Mouse (Mus musculus): ENCODE data around the gene Haus4. TPM values are rescaled to one million over a fixed set of nuclear protein-coding genes. Genes with fewer than 3 reads are reported as not detected.
A peak's percentile ranks its signal among the peaks of the same experiment; 100 is the strongest.

Gene Haus4
- polyA plus RNA-seq, 1 experiment from 2014 or later: 56.0 TPM

GRCm38 (mm10) chr14:54575631-54576030 is 21.2 kb upstream of the Haus4 start:
- under 1% methylated on average over 39 of the region's 39 CpGs for WGBS
- Histone ChIP-seq H3K36me3 (ENCODE audit: control insufficient read depth, insufficient read depth, low read length) (peaks cover 6% of the 10 kb centered on the region; the same call in 1 of the 2 replicates), H3K4me2 (ENCODE audit: low read depth, low read length) (peak overlapping the region; percentile 88), H3K27ac (ENCODE audit: low read length) (peak overlapping the region; percentile 81), H3K9me3 (ENCODE audit: control insufficient read depth, low read length) (no peaks in the 10 kb centered on the region), H3K27me3 (replicated peaks; ENCODE audit: control insufficient read depth, insufficient read depth, low read length) (no peaks in the 10 kb centered on the region), H3K4me3 (ENCODE audit: low read length) (peak overlapping the region; percentile 73), H3K9ac (ENCODE audit: low read depth, low read length) (peak overlapping the region; percentile 86), H3K4me1 (ENCODE audit: control insufficient read depth, insufficient read depth, low read length) (peaks cover 50% of the 10 kb centered on the region)
- ATAC-seq: peak; percentile 25

- no peaks in the 10 kb centered on the region for H3K27me3 ChIP-seq (replicated peaks; ENCODE audit: control insufficient read depth, insufficient read depth, low read length)
- peaks cover 50% of the 10 kb centered on the region for H3K4me1 ChIP-seq (ENCODE audit: control insufficient read depth, insufficient read depth, low read length)
- peak overlapping the region; percentile 73 for H3K4me3 ChIP-seq (ENCODE audit: low read length)
- no peak for ATAC-seq
- H3K9ac ChIP-seq (ENCODE audit: low read depth, low read length): peak overlapping the region; percentile 86
- peak overlapping the region; percentile 88 for H3K4me2 ChIP-seq (ENCODE audit: low read depth, low read length)
- 7% methylated on average over 8 of the region's 8 CpGs for WGBS
- H3K27ac ChIP-seq (ENCODE audit: low read length): 0 out of 2 replicates have a peak overlapping the region, but pooled peaks have one; percentile 11
- H3K9me3 ChIP-seq (ENCODE audit: control insufficient read depth, low read length): no peaks in the 10 kb centered on the region
- H3K36me3 ChIP-seq (ENCODE audit: control insufficient read depth, insufficient read depth, low read length): peaks cover 6% of the 10 kb centered on the region; the same call in 1 of the 2 replicates
These were observed 20.6 kb upstream of the Haus4 start for GRCm38 (mm10) chr14:54575031-54575430.

DNA sequence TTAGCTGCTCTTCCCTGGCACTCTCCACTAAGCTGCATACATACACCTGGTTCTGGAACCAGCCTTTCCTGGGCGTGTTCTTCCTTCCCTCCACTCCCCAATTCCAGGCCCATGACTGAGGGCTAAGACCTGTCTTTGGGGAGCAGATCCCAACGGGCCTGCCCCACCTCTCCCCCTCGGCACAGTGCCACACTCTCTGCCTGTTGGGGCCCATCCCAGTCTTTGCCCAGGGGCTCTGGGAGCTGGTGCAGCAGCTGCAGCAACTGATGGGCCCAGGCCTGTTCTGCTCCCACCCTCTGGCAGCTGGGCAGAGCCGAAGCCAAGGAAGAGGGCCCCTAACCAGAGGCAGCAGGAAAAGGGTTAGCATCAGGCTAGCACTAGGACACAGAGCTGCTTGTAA is 19.8 kb upstream of the Haus4 start:
- peak overlapping the region; percentile 88 for H3K4me2 ChIP-seq (ENCODE audit: low read depth, low read length)
- H3K36me3 ChIP-seq (ENCODE audit: control insufficient read depth, insufficient read depth, low read length): peaks cover 6% of the 10 kb centered on the region; the same call in 1 of the 2 replicates
- no peaks in the 10 kb centered on the region for H3K27me3 ChIP-seq (replicated peaks; ENCODE audit: control insufficient read depth, insufficient read depth, low read length)
- H3K4me1 ChIP-seq (ENCODE audit: control insufficient read depth, insufficient read depth, low read length): peaks cover 46% of the 10 kb centered on the region
- WGBS: 18% methylated on average over 4 of the region's 4 CpGs
- ATAC-seq: no peak
- H3K9me3 ChIP-seq (ENCODE audit: control insufficient read depth, low read length): no peaks in the 10 kb centered on the region
- peak overlapping the region; percentile 56 for H3K9ac ChIP-seq (ENCODE audit: low read depth, low read length)
- H3K27ac ChIP-seq (ENCODE audit: low read length): no peak overlapping the region
- H3K4me3 ChIP-seq (ENCODE audit: low read length): peak overlapping the region; percentile 73

DNA sequence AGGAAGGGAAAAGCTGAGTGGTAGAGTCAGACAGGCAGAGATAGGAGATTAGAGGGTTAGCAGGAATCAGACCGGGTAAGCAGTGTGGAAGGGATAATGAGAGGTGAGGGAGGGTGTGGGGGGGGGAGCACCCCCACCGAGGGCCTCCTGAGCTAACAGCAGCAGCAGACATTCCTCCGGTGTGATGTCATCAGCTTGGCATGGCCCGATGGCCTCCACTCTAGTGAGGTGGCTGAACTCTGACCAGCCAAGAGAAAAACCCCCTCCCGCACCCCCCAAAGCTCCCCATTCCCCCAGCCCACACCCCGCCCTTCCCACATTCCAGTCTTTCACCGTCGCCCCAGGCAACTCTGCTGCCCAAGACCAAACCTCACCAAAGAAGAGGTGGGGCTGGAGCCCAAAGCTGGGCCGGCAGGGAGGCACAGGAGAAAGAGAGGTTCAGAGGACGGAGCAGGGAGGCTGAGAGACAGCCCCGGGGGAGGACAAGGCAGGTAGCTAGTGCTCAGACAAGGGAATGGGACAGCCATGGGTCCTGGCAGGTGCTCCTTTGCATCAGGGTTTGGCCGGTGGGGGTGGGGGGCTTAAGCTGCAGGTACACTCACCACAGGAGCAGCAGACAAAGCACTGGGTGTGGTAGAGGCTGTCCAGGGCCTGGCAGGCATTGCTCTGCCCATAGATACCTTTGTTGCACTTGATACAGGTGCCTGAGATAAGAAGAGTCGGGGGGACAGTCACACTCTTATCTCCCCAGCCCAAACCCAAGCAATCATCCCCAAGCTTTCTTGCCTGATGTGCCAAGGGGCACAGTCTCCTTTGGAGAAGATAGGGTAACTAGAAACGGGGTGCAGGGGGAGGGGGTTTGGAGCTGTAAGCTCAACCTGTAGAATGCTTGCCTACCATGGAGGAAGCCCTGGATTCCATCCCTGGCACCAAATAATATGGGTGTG is 18.6 kb upstream of the Haus4 start:
- H3K27ac ChIP-seq (ENCODE audit: low read length): peak overlapping the region; percentile 67
- ATAC-seq: peak; percentile 64
- peak overlapping the region; percentile 88 for H3K4me2 ChIP-seq (ENCODE audit: low read depth, low read length)
- H3K4me1 ChIP-seq (ENCODE audit: control insufficient read depth, insufficient read depth, low read length): peaks cover 41% of the 10 kb centered on the region
- no peaks in the 10 kb centered on the region for H3K27me3 ChIP-seq (replicated peaks; ENCODE audit: control insufficient read depth, insufficient read depth, low read length)
- peaks cover 13% of the 10 kb centered on the region for H3K36me3 ChIP-seq (ENCODE audit: control insufficient read depth, insufficient read depth, low read length)
- no peaks in the 10 kb centered on the region for H3K9me3 ChIP-seq (ENCODE audit: control insufficient read depth, low read length)
- peak overlapping the region; percentile 73 for H3K4me3 ChIP-seq (ENCODE audit: low read length)
- peak overlapping the region; percentile 56 for H3K9ac ChIP-seq (ENCODE audit: low read depth, low read length)
- WGBS: 17% methylated on average over 14 of the region's 14 CpGs

GRCm38 (mm10) chr14:54572122-54572521 is 17.7 kb upstream of the Haus4 start:
- no peak overlapping the region for H3K4me3 ChIP-seq (ENCODE audit: low read length)
- H3K9me3 ChIP-seq (ENCODE audit: control insufficient read depth, low read length): no peaks in the 10 kb centered on the region
- ATAC-seq: no peak
- H3K27me3 ChIP-seq (replicated peaks; ENCODE audit: control insufficient read depth, insufficient read depth, low read length): no peaks in the 10 kb centered on the region
- H3K9ac ChIP-seq (ENCODE audit: low read depth, low read length): no peak overlapping the region
- H3K27ac ChIP-seq (ENCODE audit: low read length): peak overlapping the region; percentile 30
- H3K4me2 ChIP-seq (ENCODE audit: low read depth, low read length): 0 out of 2 replicates have a peak overlapping the region, but pooled peaks have one; percentile 88
- WGBS: 60% methylated on average over 4 of the region's 4 CpGs
- peaks cover 41% of the 10 kb centered on the region for H3K4me1 ChIP-seq (ENCODE audit: control insufficient read depth, insufficient read depth, low read length)
- H3K36me3 ChIP-seq (ENCODE audit: control insufficient read depth, insufficient read depth, low read length): peaks cover 17% of the 10 kb centered on the region

- Histone ChIP-seq H3K4me2 (ENCODE audit: low read depth, low read length) (no peak overlapping the region), H3K27ac (ENCODE audit: low read length) (no peak overlapping the region), H3K4me3 (ENCODE audit: low read length) (no peak overlapping the region), H3K9ac (ENCODE audit: low read depth, low read length) (no peak overlapping the region), H3K4me1 (ENCODE audit: control insufficient read depth, insufficient read depth, low read length) (peaks cover 31% of the 10 kb centered on the region), H3K27me3 (replicated peaks; ENCODE audit: control insufficient read depth, insufficient read depth, low read length) (no peaks in the 10 kb centered on the region), H3K36me3 (ENCODE audit: control insufficient read depth, insufficient read depth, low read length) (peaks cover 17% of the 10 kb centered on the region), H3K9me3 (ENCODE audit: control insufficient read depth, low read length) (no peaks in the 10 kb centered on the region)
- 63% methylated on average over 17 of the region's 17 CpGs for WGBS
- no peak for ATAC-seq
These were observed 15.3 kb upstream of the Haus4 start for GRCm38 (mm10) chr14:54569451-54570392.

DNA sequence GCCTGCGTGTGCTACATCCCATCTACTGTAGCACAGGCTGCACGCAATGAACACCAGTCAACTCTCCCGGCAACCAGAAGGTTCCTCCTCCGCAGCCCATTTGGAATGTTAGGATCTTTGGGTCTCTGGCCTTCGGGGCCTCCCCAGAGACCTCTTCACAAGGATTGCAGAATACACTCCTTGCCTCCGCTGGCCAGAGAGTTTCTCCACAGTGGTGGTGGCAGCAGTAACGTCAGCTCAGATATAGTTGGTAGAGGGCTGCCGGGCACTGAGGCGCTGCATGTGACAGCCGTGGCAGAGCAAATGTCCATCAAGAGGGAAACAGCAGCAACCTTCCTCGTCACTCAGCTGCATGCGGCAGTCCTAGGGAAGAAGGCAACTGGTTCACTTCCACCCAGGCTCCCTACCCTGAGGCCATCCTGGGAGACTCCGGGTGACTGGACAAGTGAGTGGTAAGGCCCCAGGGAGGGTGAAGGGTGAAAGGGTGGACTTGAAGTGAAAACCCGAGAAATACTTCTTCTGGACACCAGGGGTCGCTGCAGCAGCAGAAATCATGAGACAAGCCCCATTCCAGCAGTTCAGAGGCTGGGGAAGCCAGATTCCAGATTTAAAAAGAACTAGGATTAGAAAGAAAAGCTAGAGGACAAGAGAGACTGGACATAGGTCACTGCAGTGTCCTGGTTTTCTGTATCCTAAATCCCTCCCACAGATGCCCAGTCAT is 14.4 kb upstream of the Haus4 start:
- Histone ChIP-seq H3K9ac (ENCODE audit: low read depth, low read length) (no peak overlapping the region), H3K4me3 (ENCODE audit: low read length) (no peak overlapping the region), H3K27ac (ENCODE audit: low read length) (no peak overlapping the region), H3K4me2 (ENCODE audit: low read depth, low read length) (no peak overlapping the region), H3K9me3 (ENCODE audit: control insufficient read depth, low read length) (no peaks in the 10 kb centered on the region), H3K4me1 (ENCODE audit: control insufficient read depth, insufficient read depth, low read length) (peaks cover 22% of the 10 kb centered on the region), H3K36me3 (ENCODE audit: control insufficient read depth, insufficient read depth, low read length) (peaks cover 17% of the 10 kb centered on the region), H3K27me3 (replicated peaks; ENCODE audit: control insufficient read depth, insufficient read depth, low read length) (no peaks in the 10 kb centered on the region)
- 74% methylated on average over 15 of the region's 15 CpGs for WGBS
- no peak for ATAC-seq

DNA sequence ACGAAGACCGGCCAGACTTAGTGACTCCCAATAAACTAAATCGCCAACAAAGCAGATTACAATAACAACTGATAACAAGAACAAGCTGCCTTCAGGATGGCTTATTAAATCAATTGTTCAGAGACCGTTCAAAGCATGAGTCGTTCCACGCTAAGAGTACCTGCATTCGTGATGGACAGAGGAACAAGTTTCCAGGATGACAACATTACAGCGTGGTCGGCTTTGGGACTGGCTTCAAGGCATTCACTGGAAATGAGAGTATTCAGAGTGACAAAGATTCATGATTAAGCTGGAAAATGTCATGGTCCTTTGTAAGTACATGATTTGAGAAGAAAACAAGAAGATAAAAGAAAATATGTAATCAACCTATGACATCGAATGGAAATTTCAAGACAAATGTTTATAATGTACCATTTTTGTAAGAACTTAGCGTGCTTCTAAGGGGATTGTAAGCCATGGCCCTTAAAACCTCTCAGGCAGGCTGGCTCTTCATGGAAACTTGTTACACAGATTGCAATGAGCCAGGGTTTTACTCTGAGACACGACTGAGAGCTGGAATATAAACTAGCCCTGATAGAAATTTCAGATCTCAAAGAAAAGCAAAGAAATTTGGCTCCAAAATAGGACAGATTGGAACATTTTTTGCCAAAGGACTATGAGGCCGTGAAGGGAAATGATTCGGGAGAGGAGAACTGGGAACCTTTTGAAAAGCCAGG is 6.3 kb upstream of the Haus4 start:
- Histone ChIP-seq H3K4me1 (ENCODE audit: control insufficient read depth, insufficient read depth, low read length) (no peaks in the 10 kb centered on the region), H3K9ac (ENCODE audit: low read depth, low read length) (no peak overlapping the region), H3K4me2 (ENCODE audit: low read depth, low read length) (no peak overlapping the region), H3K27ac (ENCODE audit: low read length) (no peak overlapping the region), H3K27me3 (replicated peaks; ENCODE audit: control insufficient read depth, insufficient read depth, low read length) (no peaks in the 10 kb centered on the region), H3K9me3 (ENCODE audit: control insufficient read depth, low read length) (no peaks in the 10 kb centered on the region), H3K4me3 (ENCODE audit: low read length) (no peak overlapping the region), H3K36me3 (ENCODE audit: control insufficient read depth, insufficient read depth, low read length) (no peaks in the 10 kb centered on the region)
- 80% methylated on average over 14 of the region's 14 CpGs for WGBS
- ATAC-seq: no peak
